In genomic region chr5:137782776-137783522, GRCm38 (mm10) we compare ENCODE assay signal across 8 mouse cellular contexts. TPM values are rescaled to one million over a fixed set of nuclear protein-coding genes. Genes with fewer than 3 reads are reported as not detected.
A peak's percentile ranks its signal among the peaks of the same experiment; 100 is the strongest.
DNase-seq lines count a peak whose midpoint lies in the region; ATAC-seq and TF ChIP-seq lines count a peak whose summit lies in the region.

No protein-coding gene starts in this region.

- H3K4me3 ChIP-seq in lung, embryonic 15.5 days, result peak overlapping the region; percentile 61
- no peak overlapping the region for H3K4me3 ChIP-seq in intestine, postnatal 0 days (ENCODE audit: low read depth, low read length)
- peak overlapping the region; percentile 69 for H3K4me3 ChIP-seq in neural tube, embryonic 15.5 days (replicated peaks)

- peak overlapping the region; percentile 70 for H3K4me2 ChIP-seq in lung, embryonic 15.5 days
- H3K4me2 ChIP-seq in intestine, postnatal 0 days (replicated peaks; ENCODE audit: low read depth), result peak overlapping the region; percentile 93
- H3K4me2 ChIP-seq in neural tube, embryonic 15.5 days, result peak overlapping the region; percentile 92

- no peak overlapping the region for H3K27ac ChIP-seq in lung, embryonic 15.5 days
- no peak overlapping the region for H3K27ac ChIP-seq in intestine, postnatal 0 days (ENCODE audit: low read depth, low read length)
- H3K27ac ChIP-seq in neural tube, embryonic 15.5 days (replicated peaks), result peak overlapping the region; percentile 58; the same call in 1 of the 2 replicates

- no peaks in the 10 kb centered on the region for H3K9me3 ChIP-seq in lung, embryonic 15.5 days
- H3K9me3 ChIP-seq in intestine, postnatal 0 days (ENCODE audit: control insufficient read depth), result no peaks in the 10 kb centered on the region
- no peaks in the 10 kb centered on the region for H3K9me3 ChIP-seq in neural tube, embryonic 15.5 days (replicated peaks)

- no peaks in the 10 kb centered on the region for H3K27me3 ChIP-seq in lung, embryonic 15.5 days
- no peaks in the 10 kb centered on the region for H3K27me3 ChIP-seq in intestine, postnatal 0 days (replicated peaks; ENCODE audit: control insufficient read depth, insufficient read depth, low read length)
- no peaks in the 10 kb centered on the region for H3K27me3 ChIP-seq in neural tube, embryonic 15.5 days (replicated peaks)

- 75% methylated on average over 13 of the region's 13 CpGs for WGBS in lung, embryonic 15.5 days
- WGBS in intestine, postnatal 0 days, result 80% methylated on average over 13 of the region's 13 CpGs
- 82% methylated on average over 13 of the region's 13 CpGs for WGBS in neural tube, embryonic 15.5 days

- intact Hi-C loops in gastrocnemius, postnatal 36 days (cut with DNase I), result no loop called here

- H3K36me3 ChIP-seq in lung, embryonic 15.5 days, result peaks cover 38% of the 10 kb centered on the region
- H3K36me3 ChIP-seq in intestine, postnatal 0 days (ENCODE audit: control insufficient read depth, insufficient read depth), result peaks cover 37% of the 10 kb centered on the region
- peaks cover 38% of the 10 kb centered on the region for H3K36me3 ChIP-seq in neural tube, embryonic 15.5 days

- H3K9ac ChIP-seq in lung, embryonic 15.5 days, result 0 out of 2 replicates have a peak overlapping the region, but pooled peaks have one; percentile 79
- H3K9ac ChIP-seq in intestine, postnatal 0 days (ENCODE audit: low read depth, low read length), result peak overlapping the region; percentile 66; the same call in 1 of the 2 replicates
- peak overlapping the region; percentile 79 for H3K9ac ChIP-seq in neural tube, embryonic 15.5 days (replicated peaks)

- TF ChIP-seq CTCF in intestine, postnatal 0 days (IDR thresholded peaks at IDR 0.05; ENCODE audit: low read depth), result peak; percentile 11; the same call in 1 of the 2 replicates

- H3K4me1 ChIP-seq in lung, embryonic 15.5 days, result peaks cover 57% of the 10 kb centered on the region
- H3K4me1 ChIP-seq in intestine, postnatal 0 days (replicated peaks; ENCODE audit: control insufficient read depth, insufficient read depth, low read length), result peaks cover 18% of the 10 kb centered on the region
- peaks cover 66% of the 10 kb centered on the region for H3K4me1 ChIP-seq in neural tube, embryonic 15.5 days

- peak; percentile 46 for DNase-seq in cerebellum, adult 11-12 months
- DNase-seq in lung, postnatal 14 days, result no peak
- no peak for DNase-seq in gastrocnemius, postnatal 36 days
- DNase-seq in right cerebral cortex, postnatal 14 days, result no peak

- ATAC-seq in cerebellum, adult (ENCODE audit: insufficient number of reproducible peaks, low FRiP score, low TSS enrichment), result no peak
- ATAC-seq in lung, embryonic 15.5 days (ENCODE audit: borderline replicate concordance, extremely low read depth, low FRiP score, low TSS enrichment), result no peak
- ATAC-seq in intestine, postnatal 0 days, result no peak
- ATAC-seq in neural tube, embryonic 15.5 days (ENCODE audit: low FRiP score), result no peak

RNA-seq across cellular contexts. Expression of gene Ppp1r35, which starts 4.3 kb away (rescaled TPM):
- 33.7 and 33.9 TPM in 2 replicates for polyA plus RNA-seq in lung, embryonic 15.5 days (2015; fragmentation: Nextera tagmentation; extraction: Ambion mirVana)
- polyA plus RNA-seq in intestine, postnatal 0 days (2015; fragmentation: Nextera tagmentation; extraction: Ambion mirVana), result 29.0 and 30.8 TPM in 2 replicates
- 38.2 and 42.3 TPM in 2 replicates for polyA plus RNA-seq in neural tube, embryonic 15.5 days (2015; fragmentation: Nextera tagmentation; extraction: Ambion mirVana)
- total RNA-seq in gastrocnemius, postnatal 36 days (2021), result 1 to 10 TPM; 5.6 to 7.9 TPM

RNA-seq across cellular contexts. Expression of gene Mepce, which starts 4.5 kb away (rescaled TPM):
- polyA plus RNA-seq in lung, embryonic 15.5 days (2015; fragmentation: Nextera tagmentation; extraction: Ambion mirVana), result 11.5 and 12.3 TPM in 2 replicates
- 10.3 and 10.8 TPM in 2 replicates for polyA plus RNA-seq in intestine, postnatal 0 days (2015; fragmentation: Nextera tagmentation; extraction: Ambion mirVana)
- 10.0 and 12.7 TPM in 2 replicates for polyA plus RNA-seq in neural tube, embryonic 15.5 days (2015; fragmentation: Nextera tagmentation; extraction: Ambion mirVana)
- 10 to 100 TPM; 20.8 to 25.2 TPM for total RNA-seq in gastrocnemius, postnatal 36 days (2021)

RNA-seq across cellular contexts. Expression of gene Zcwpw1, which starts 4.6 kb away (rescaled TPM):
- polyA plus RNA-seq in lung, embryonic 15.5 days (2015; fragmentation: Nextera tagmentation; extraction: Ambion mirVana), result 23.1 and 28.2 TPM in 2 replicates
- polyA plus RNA-seq in intestine, postnatal 0 days (2015; fragmentation: Nextera tagmentation; extraction: Ambion mirVana), result 3.3 and 3.5 TPM in 2 replicates
- polyA plus RNA-seq in neural tube, embryonic 15.5 days (2015; fragmentation: Nextera tagmentation; extraction: Ambion mirVana), result 14.9 and 17.0 TPM in 2 replicates
- total RNA-seq in gastrocnemius, postnatal 36 days (2021), result under 1 TPM in 1 of 2 experiments, not detected in 1; 0.17 TPM

RNA-seq across cellular contexts. Expression of gene Tsc22d4, which starts 37.4 kb away (rescaled TPM):
- 136 and 150 TPM in 2 replicates for polyA plus RNA-seq in lung, embryonic 15.5 days (2015; fragmentation: Nextera tagmentation; extraction: Ambion mirVana)
- polyA plus RNA-seq in intestine, postnatal 0 days (2015; fragmentation: Nextera tagmentation; extraction: Ambion mirVana), result 111 and 119 TPM in 2 replicates
- 110 and 134 TPM in 2 replicates for polyA plus RNA-seq in neural tube, embryonic 15.5 days (2015; fragmentation: Nextera tagmentation; extraction: Ambion mirVana)
- 10 to 100 TPM; 52.2 to 55.6 TPM for total RNA-seq in gastrocnemius, postnatal 36 days (2021)

RNA-seq across cellular contexts. Expression of gene Nyap1, which starts 41.5 kb away (rescaled TPM):
- 1.6 and 1.8 TPM in 2 replicates for polyA plus RNA-seq in lung, embryonic 15.5 days (2015; fragmentation: Nextera tagmentation; extraction: Ambion mirVana)
- 1.6 and 2.0 TPM in 2 replicates for polyA plus RNA-seq in intestine, postnatal 0 days (2015; fragmentation: Nextera tagmentation; extraction: Ambion mirVana)
- polyA plus RNA-seq in neural tube, embryonic 15.5 days (2015; fragmentation: Nextera tagmentation; extraction: Ambion mirVana), result 32.7 and 41.3 TPM in 2 replicates
- under 1 TPM; 0.20 to 0.28 TPM for total RNA-seq in gastrocnemius, postnatal 36 days (2021)
